Mouse (Mus musculus) G1E (cell line): ENCODE measurements at regions not wholly inside any gene's neighbourhood (a gene's known extent, or its start where the extent isn't known, plus 50 kb on each side); places are given as distances from the start of the nearest gene placed in this dataset.

ENCODE experiments used
- ATAC-seq: 2 replicates; pipeline ENCODE4 v1.8.0; 2016; ENCODE audit warnings: mild to moderate bottlenecking; ENCODE audit not compliant: insufficient number of reproducible peaks, poor library complexity, low FRiP score, severe bottlenecking; ENCODE audit errors: extremely low read depth
- DNase-seq: peaks from one replicate; pipeline ENCODE4 v3.0.0; 2012; ENCODE audit warnings: low spot score
- H3K27me3 ChIP-seq: 2 replicates; pipeline ENCODE4 v1.6.1; 2012; ENCODE audit warnings: mild to moderate bottlenecking, low read length, inconsistent platforms; ENCODE audit not compliant: insufficient read depth
- H3K36me3 ChIP-seq: replicated peaks from 2 replicates; pipeline ENCODE3; 2012; ENCODE audit warnings: mild to moderate bottlenecking, inconsistent platforms
- H3K4me1 ChIP-seq: 2 replicates; pipeline ENCODE4 v1.6.1; 2012; ENCODE audit warnings: low read depth, low read length, inconsistent platforms, mixed read lengths; ENCODE audit not compliant: insufficient read depth
- H3K4me3 ChIP-seq: 2 replicates; pipeline ENCODE4 v1.5.1; 2012; ENCODE audit warnings: low read depth, mild to moderate bottlenecking, inconsistent platforms, low read length, moderate library complexity, mixed read lengths
- H3K9me3 ChIP-seq: replicated peaks from 2 replicates; pipeline ENCODE4 v1.6.1; 2012; ENCODE audit warnings: inconsistent platforms
- CTCF ChIP-seq: IDR thresholded peaks from 2 replicates; pipeline ENCODE4 v1.5.1; 2012; ENCODE audit warnings: low read depth, low read length, inconsistent platforms, mixed read lengths
- GATA1 ChIP-seq: IDR thresholded peaks from 2 replicates; pipeline ENCODE4 v1.6.1; 2012; ENCODE audit warnings: borderline replicate concordance, low read length, inconsistent platforms, mixed read lengths
- GATA2 ChIP-seq: IDR thresholded peaks from 2 replicates; pipeline ENCODE4 v1.6.1; 2012; ENCODE audit warnings: low read depth, low read length, inconsistent platforms, borderline replicate concordance
- POLR2AphosphoS5 ChIP-seq: IDR thresholded peaks from 2 replicates; pipeline ENCODE4 v1.6.1; 2012; ENCODE audit warnings: low read depth, low read length, inconsistent platforms; ENCODE audit not compliant: insufficient replicate concordance
- TAL1 ChIP-seq: conservative IDR thresholded peaks from 2 replicates; pipeline ENCODE4 v1.6.1; 2012; ENCODE audit warnings: low read depth, low read length, inconsistent platforms, mixed read lengths

GRCm38 (mm10) chr2:172690196-172690595 is 140.8 kb downstream of the Tfap2c start:
- Histone ChIP-seq H3K27me3 (no peaks in the 10 kb centered on the region), H3K9me3 (peaks cover 75% of the 10 kb centered on the region), H3K4me3 (no peak overlapping the region), H3K36me3 (no peaks in the 10 kb centered on the region), H3K4me1 (no peaks in the 10 kb centered on the region)
- ATAC-seq: no peak
- DNase-seq: no peak
- TF ChIP-seq CTCF: no peak
- no peak for TF ChIP-seq GATA1
- TF ChIP-seq POLR2AphosphoS5: no peak
- no peak for TF ChIP-seq GATA2

- no peak for DNase-seq
- no peaks in the 10 kb centered on the region for H3K27me3 ChIP-seq
- H3K4me3 ChIP-seq: no peak overlapping the region
- peaks cover 75% of the 10 kb centered on the region for H3K9me3 ChIP-seq
- no peaks in the 10 kb centered on the region for H3K36me3 ChIP-seq
- no peak for ATAC-seq
- TF ChIP-seq GATA2 (no peak), TAL1 (no peak), CTCF (no peak), GATA1 (no peak), POLR2AphosphoS5 (no peak)
- H3K4me1 ChIP-seq: no peaks in the 10 kb centered on the region
These were observed 141.7 kb downstream of the Tfap2c start for GRCm38 (mm10) chr2:172690931-172691651.

GRCm38 (mm10) chr2:172698961-172699360 is 149.6 kb downstream of the Tfap2c start:
- H3K4me1 ChIP-seq: no peaks in the 10 kb centered on the region
- H3K9me3 ChIP-seq: peaks cover 71% of the 10 kb centered on the region
- TF ChIP-seq TAL1 (no peak), GATA2 (no peak), POLR2AphosphoS5 (no peak), GATA1 (no peak), CTCF (no peak)
- no peak for DNase-seq
- no peaks in the 10 kb centered on the region for H3K36me3 ChIP-seq
- ATAC-seq: no peak
- H3K4me3 ChIP-seq: no peak overlapping the region
- no peaks in the 10 kb centered on the region; the same call in 1 of the 2 replicates for H3K27me3 ChIP-seq

GRCm38 (mm10) chr2:172699654-172700053 is 150.3 kb downstream of the Tfap2c start:
- no peak for DNase-seq
- no peaks in the 10 kb centered on the region; the same call in 1 of the 2 replicates for H3K27me3 ChIP-seq
- TF ChIP-seq GATA1 (no peak), POLR2AphosphoS5 (no peak), GATA2 (no peak), TAL1 (no peak), CTCF (no peak)
- peaks cover 68% of the 10 kb centered on the region for H3K9me3 ChIP-seq
- ATAC-seq: no peak
- no peak overlapping the region for H3K4me3 ChIP-seq
- H3K4me1 ChIP-seq: no peaks in the 10 kb centered on the region
- H3K36me3 ChIP-seq: no peaks in the 10 kb centered on the region

GRCm38 (mm10) chr2:172710641-172711040 is 161.2 kb downstream of the Tfap2c start:
- Histone ChIP-seq H3K27me3 (no peaks in the 10 kb centered on the region), H3K4me3 (no peak overlapping the region), H3K4me1 (no peaks in the 10 kb centered on the region), H3K9me3 (peaks cover 75% of the 10 kb centered on the region), H3K36me3 (no peaks in the 10 kb centered on the region)
- TF ChIP-seq POLR2AphosphoS5: no peak
- no peak for TF ChIP-seq CTCF
- TF ChIP-seq GATA1: no peak
- TF ChIP-seq TAL1: no peak
- no peak for TF ChIP-seq GATA2
- no peak for ATAC-seq
- DNase-seq: no peak

- Histone ChIP-seq H3K4me1 (no peaks in the 10 kb centered on the region), H3K4me3 (no peak overlapping the region), H3K9me3 (peaks cover 81% of the 10 kb centered on the region), H3K36me3 (no peaks in the 10 kb centered on the region), H3K27me3 (no peaks in the 10 kb centered on the region)
- no peak for ATAC-seq
- no peak for TF ChIP-seq CTCF
- TF ChIP-seq POLR2AphosphoS5: no peak
- TF ChIP-seq GATA2: no peak
- no peak for TF ChIP-seq TAL1
- no peak for TF ChIP-seq GATA1
- no peak for DNase-seq
These were observed 177.3 kb downstream of the Tfap2c start for GRCm38 (mm10) chr2:172726701-172727100.
